Mouse (Mus musculus) liver, adult 10 weeks (tissue): ENCODE measurements around the gene Vmn1r70. TPM values are rescaled to one million over a fixed set of nuclear protein-coding genes. Genes with fewer than 3 reads are reported as not detected.

Source experiments
- polyA plus RNA-seq: library from polyadenylated mRNA; stranded (reverse); fragments of 350-450 nt; fragmentation: Illumina TruSeq; extraction: RNeasy Lipid Tissue Mini Kit (QIAGEN cat#74804); gene quantifications from one replicate; pipeline ENCODE4 v1.2.3, GENCODE M21; 2014; ENCODE audit warnings: low read depth, low replicate concordance

The Vmn1r70 gene
- polyA plus RNA-seq = not detected

GRCm38 (mm10) chr7:10631232-10631631, at the start of gene Vmn1r70:
Gene Vmn1r70, plus strand, starts transcription at chr7:10631532.

GRCm38 (mm10) chr7:10613559-10613958, 17.8 kb upstream of the Vmn1r70 start, which contains the start of gene Vmn1r69:
Gene Vmn1r69, minus strand, starts transcription at chr7:10613659.

Other genes starting within 250 kb of the Vmn1r70 start
- gene Vmn1r67, start 188.2 kb upstream of the Vmn1r70 start, polyA plus RNA-seq = not detected
- gene Zik1, start 136.1 kb upstream of the Vmn1r70 start, polyA plus RNA-seq = 0.56 TPM
- not detected for gene Vmn1r68, start 73.0 kb upstream of the Vmn1r70 start, polyA plus RNA-seq
- gene Vmn1r69, start 17.9 kb upstream of the Vmn1r70 start, polyA plus RNA-seq = not detected
- not detected for gene Nlrp4b, start 56.3 kb downstream of the Vmn1r70 start, polyA plus RNA-seq
- gene Vmn1r71, start 122.8 kb downstream of the Vmn1r70 start, polyA plus RNA-seq = not detected